Mouse (Mus musculus) cerebellum, adult 2 months (tissue): ENCODE measurements around the gene Sik1.
"Not testable (repeated sequence)": the region's sequence is repeated elsewhere in the genome, so short reads cannot be mapped to it uniquely, and the experiment has no call there.

ENCODE experiments used
- CTCF ChIP-seq: fragments of 200-500 bp; IDR thresholded peaks from 2 replicates; pipeline ENCODE4 v1.5.1; 2011; ENCODE audit warnings: low read depth, mild to moderate bottlenecking, control low read depth, low read length, moderate library complexity, borderline replicate concordance; ENCODE audit not compliant: insufficient read depth
- POLR2A ChIP-seq: fragments of 200-500 bp; IDR thresholded peaks from 2 replicates; pipeline ENCODE4 v1.6.1; 2011; ENCODE audit warnings: low read length, control low read depth, borderline replicate concordance; ENCODE audit not compliant: insufficient read depth

- not testable (repeated sequence) for TF ChIP-seq CTCF, POLR2A
Observed at GRCm38 (mm10) chr17:31884676-31885075, 29.1 kb upstream of the Sik1 start.
